Mouse (Mus musculus) embryonic facial prominence, embryonic 10.5 days (tissue): ENCODE measurements at regions not wholly inside any gene's neighbourhood (a gene's known extent, or its start where the extent isn't known, plus 50 kb on each side); places are given as distances from the start of the nearest gene placed in this dataset.

ENCODE experiments used
- DNase-seq: peaks from one replicate; pipeline ENCODE4 v3.0.0-alpha.2; 2017; ENCODE audit warnings: low spot score
- H3K27ac ChIP-seq: fragments of 300-500 bp; sonication (generic); replicated peaks from 2 replicates; pipeline ENCODE4 v1.5.1; 2016; ENCODE audit warnings: mild to moderate bottlenecking
- H3K27me3 ChIP-seq: fragments of 300-500 bp; sonication (generic); replicated peaks from 2 replicates; pipeline ENCODE4 v1.6.1; 2016; ENCODE audit warnings: low read depth, mild to moderate bottlenecking; ENCODE audit not compliant: poor library complexity, severe bottlenecking
- H3K36me3 ChIP-seq: fragments of 300-500 bp; sonication (generic); replicated peaks from 2 replicates; pipeline ENCODE4 v1.6.1; 2016; ENCODE audit warnings: mild to moderate bottlenecking, moderate library complexity
- H3K4me1 ChIP-seq: fragments of 300-500 bp; sonication (generic); 2 replicates; pipeline ENCODE4 v1.6.1; 2016
- H3K4me3 ChIP-seq: fragments of 300-500 bp; sonication (generic); 2 replicates; pipeline ENCODE4 v1.5.1; 2016; ENCODE audit warnings: mild to moderate bottlenecking, moderate library complexity
- H3K9me3 ChIP-seq: fragments of 300-500 bp; sonication (generic); 2 replicates; pipeline ENCODE4 v1.6.1; 2016; ENCODE audit warnings: mild to moderate bottlenecking
- WGBS: fragments of 180-500 bp; shearing (Covaris S2); methylation state at CpG from one replicate; pipeline ENCODE4 v1.1.7; 2016; 5-methylcytosine and 5-hydroxymethylcytosine counted together

- Histone ChIP-seq H3K27me3 (no peaks in the 10 kb centered on the region), H3K9me3 (no peaks in the 10 kb centered on the region), H3K27ac (no peak overlapping the region), H3K36me3 (no peaks in the 10 kb centered on the region), H3K4me3 (no peak overlapping the region), H3K4me1 (peaks cover 13% of the 10 kb centered on the region)
- DNase-seq, result no peak
- WGBS, result 14% methylated on average over 2 of the region's 2 CpGs
These were observed 275.9 kb downstream of the Ube2cbp start for GRCm38 (mm10) chr9:86188873-86189272.

DNA sequence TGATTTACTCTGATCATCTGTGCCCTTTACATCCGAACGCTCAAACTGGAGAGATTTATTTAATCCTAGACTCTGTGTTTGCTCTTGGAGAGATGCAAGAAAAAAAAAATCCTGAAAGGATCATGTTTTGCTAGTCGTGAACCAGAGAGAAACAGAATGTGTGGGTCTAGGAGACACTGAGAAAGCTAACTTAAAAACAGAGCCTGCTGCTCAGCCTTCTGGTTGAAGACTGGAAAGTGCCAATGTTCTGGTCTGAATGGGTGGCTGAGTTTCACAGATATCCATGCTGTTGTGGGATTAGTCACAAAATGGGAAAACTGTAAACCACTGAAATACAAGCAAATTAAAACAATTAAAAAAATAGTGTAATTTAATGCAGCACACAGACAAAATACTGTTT is 259.7 kb downstream of the Ube2cbp start:
- Histone ChIP-seq H3K27me3 (no peaks in the 10 kb centered on the region), H3K9me3 (no peaks in the 10 kb centered on the region), H3K36me3 (no peaks in the 10 kb centered on the region), H3K4me3 (no peak overlapping the region), H3K4me1 (0 out of 2 replicates have a peak, but pooled peaks cover 3% of the 10 kb centered on the region), H3K27ac (no peak overlapping the region)
- DNase-seq, result no peak
- whole genome bisulfite sequencing, result 74% methylated on average over 3 of the region's 3 CpGs

- no peaks in the 10 kb centered on the region for H3K27me3 ChIP-seq
- H3K9me3 ChIP-seq, result no peaks in the 10 kb centered on the region
- H3K4me1 ChIP-seq, result no peaks in the 10 kb centered on the region
- H3K4me3 ChIP-seq, result no peak overlapping the region
- DNase-seq, result no peak
- no peaks in the 10 kb centered on the region for H3K36me3 ChIP-seq
- H3K27ac ChIP-seq, result no peak overlapping the region
- WGBS, result 86% methylated on average over 5 of the region's 5 CpGs
These were observed 256.3 kb downstream of the Ube2cbp start for GRCm38 (mm10) chr9:86208334-86208925.

DNA sequence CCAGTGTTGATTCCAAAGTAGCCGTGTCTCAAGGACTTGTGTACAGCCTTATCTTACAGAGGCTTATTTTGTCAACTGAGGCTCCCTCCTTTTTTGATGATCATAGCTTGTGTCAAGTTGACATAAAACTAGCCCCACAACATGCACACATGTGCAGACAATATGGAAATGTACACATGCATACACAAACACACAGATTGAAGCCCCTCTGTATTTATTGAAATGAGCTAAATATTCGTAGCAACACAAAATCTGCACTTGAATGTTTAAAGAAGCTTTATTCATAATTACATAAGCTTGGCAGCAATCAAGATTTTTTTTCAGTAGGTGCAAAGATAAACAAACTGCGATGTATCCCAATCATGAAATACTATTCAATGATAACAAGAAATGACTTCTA is 253.5 kb downstream of the Ube2cbp start:
- Histone ChIP-seq H3K27ac (no peak overlapping the region), H3K4me1 (no peaks in the 10 kb centered on the region), H3K4me3 (no peak overlapping the region), H3K27me3 (no peaks in the 10 kb centered on the region), H3K36me3 (no peaks in the 10 kb centered on the region), H3K9me3 (no peaks in the 10 kb centered on the region)
- WGBS, result 92% methylated on average over 3 of the region's 3 CpGs
- no peak for DNase-seq

DNA sequence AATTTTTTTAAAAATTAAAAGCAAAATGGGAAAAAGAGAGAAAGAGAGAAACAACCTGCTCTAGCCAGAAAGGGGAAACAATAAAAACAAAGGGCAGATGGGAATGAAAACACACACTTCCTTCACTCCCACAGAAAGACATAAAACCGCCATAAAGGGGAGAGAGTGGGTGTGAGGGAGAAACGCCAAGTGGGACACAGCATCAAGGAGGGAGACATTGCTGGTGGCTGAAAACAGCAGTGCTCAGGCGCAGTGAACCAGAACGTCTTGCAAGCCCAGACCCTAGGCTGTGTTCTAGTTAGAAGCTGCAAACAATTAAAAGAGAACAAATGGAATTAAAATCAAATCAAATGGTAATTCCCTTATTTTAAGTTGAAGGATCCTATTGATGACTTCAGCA is 245.1 kb downstream of the Ube2cbp start:
- Histone ChIP-seq H3K36me3 (no peaks in the 10 kb centered on the region), H3K9me3 (0 out of 2 replicates have a peak, but pooled peaks cover 2% of the 10 kb centered on the region), H3K27ac (no peak overlapping the region), H3K27me3 (no peaks in the 10 kb centered on the region), H3K4me1 (no peaks in the 10 kb centered on the region), H3K4me3 (no peak overlapping the region)
- DNase-seq, result no peak
- 82% methylated on average over 4 of the region's 4 CpGs for WGBS

DNA sequence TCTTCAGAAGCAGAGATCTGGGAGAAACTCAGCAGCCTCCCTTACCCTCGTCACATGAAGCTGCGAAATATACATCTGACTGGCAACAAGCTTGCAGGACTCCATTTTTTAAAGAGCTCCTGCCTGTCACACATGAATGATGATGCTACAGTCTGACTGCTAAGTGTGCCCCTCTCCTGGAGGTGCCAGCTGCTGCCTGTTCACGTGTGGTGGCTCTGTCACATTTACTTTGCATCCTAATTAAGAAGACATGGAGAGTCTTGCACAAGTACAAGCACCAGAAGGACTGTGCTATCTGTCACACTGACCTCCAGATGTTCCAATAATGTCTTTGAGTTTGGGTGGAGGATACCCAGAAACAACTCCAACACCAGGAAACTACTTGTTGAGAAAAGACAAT is 240.2 kb downstream of the Ube2cbp start:
- Histone ChIP-seq H3K27me3 (no peaks in the 10 kb centered on the region), H3K4me3 (no peak overlapping the region), H3K9me3 (no peaks in the 10 kb centered on the region), H3K4me1 (no peaks in the 10 kb centered on the region), H3K36me3 (no peaks in the 10 kb centered on the region), H3K27ac (no peak overlapping the region)
- WGBS, result 69% methylated on average over 3 of the region's 3 CpGs
- no peak for DNase-seq

DNA sequence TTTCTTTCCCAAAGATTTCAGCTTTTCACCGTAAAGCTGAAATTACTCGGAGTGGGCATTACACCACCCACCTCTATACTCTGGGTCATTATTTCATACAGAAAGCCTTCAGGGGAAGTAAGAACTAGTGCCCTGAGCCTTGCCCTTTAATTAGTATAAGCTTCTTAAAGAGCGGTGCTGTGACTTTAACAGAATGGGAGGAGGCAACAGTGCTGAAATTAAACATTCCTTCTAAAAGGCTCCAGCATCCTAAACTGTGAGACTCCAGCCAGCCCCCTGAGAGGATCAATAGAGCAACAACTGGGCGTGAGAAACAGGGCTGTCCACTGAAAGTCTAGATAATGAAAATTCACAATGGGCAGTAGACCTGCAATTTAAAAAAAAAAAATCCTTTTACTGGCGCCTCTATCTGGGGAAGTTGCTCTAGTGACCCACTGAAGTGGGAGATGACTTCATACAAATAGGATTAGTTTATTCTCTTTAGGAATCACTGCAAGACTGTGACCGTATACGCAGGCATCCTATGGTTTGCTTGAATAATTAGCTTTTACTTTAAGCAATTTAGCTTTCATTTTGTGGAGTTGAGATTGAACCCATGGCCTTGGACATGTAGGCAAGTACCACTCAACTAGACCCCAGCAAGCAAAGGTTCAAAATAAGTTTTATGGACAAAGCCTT is 233.9 kb downstream of the Ube2cbp start:
- WGBS, result 30% methylated on average over 7 of the region's 7 CpGs
- no peak overlapping the region for H3K4me3 ChIP-seq
- no peaks in the 10 kb centered on the region for H3K9me3 ChIP-seq
- DNase-seq, result no peak
- H3K27ac ChIP-seq, result no peak overlapping the region
- H3K27me3 ChIP-seq, result no peaks in the 10 kb centered on the region
- no peaks in the 10 kb centered on the region for H3K36me3 ChIP-seq
- H3K4me1 ChIP-seq, result 0 out of 2 replicates have a peak, but pooled peaks cover 7% of the 10 kb centered on the region

GRCm38 (mm10) chr9:86231692-86232091 is 233.1 kb downstream of the Ube2cbp start:
- Histone ChIP-seq H3K4me1 (0 out of 2 replicates have a peak, but pooled peaks cover 7% of the 10 kb centered on the region), H3K27me3 (no peaks in the 10 kb centered on the region), H3K9me3 (no peaks in the 10 kb centered on the region), H3K36me3 (no peaks in the 10 kb centered on the region), H3K27ac (no peak overlapping the region), H3K4me3 (no peak overlapping the region)
- DNase-seq, result no peak
- 59% methylated on average over 5 of the region's 5 CpGs for WGBS

- no peaks in the 10 kb centered on the region for H3K27me3 ChIP-seq
- no peak for DNase-seq
- no peaks in the 10 kb centered on the region for H3K9me3 ChIP-seq
- H3K4me3 ChIP-seq, result no peak overlapping the region
- H3K4me1 ChIP-seq, result 0 out of 2 replicates have a peak, but pooled peaks cover 7% of the 10 kb centered on the region
- no peak overlapping the region for H3K27ac ChIP-seq
- H3K36me3 ChIP-seq, result no peaks in the 10 kb centered on the region
- WGBS, result 79% methylated on average over 1 of the region's 1 CpGs
These were observed 232.6 kb downstream of the Ube2cbp start for GRCm38 (mm10) chr9:86232174-86232573.

GRCm38 (mm10) chr9:86233775-86234174 is 231.0 kb downstream of the Ube2cbp start:
- H3K36me3 ChIP-seq, result no peaks in the 10 kb centered on the region
- 0 out of 2 replicates have a peak, but pooled peaks cover 7% of the 10 kb centered on the region for H3K4me1 ChIP-seq
- H3K27me3 ChIP-seq, result no peaks in the 10 kb centered on the region
- H3K27ac ChIP-seq, result no peak overlapping the region
- WGBS, result 94% methylated on average over 7 of the region's 7 CpGs
- DNase-seq, result no peak
- no peak overlapping the region for H3K4me3 ChIP-seq
- no peaks in the 10 kb centered on the region for H3K9me3 ChIP-seq

GRCm38 (mm10) chr9:86238691-86239090 is 226.1 kb downstream of the Ube2cbp start:
- H3K27ac ChIP-seq, result no peak overlapping the region
- no peak for DNase-seq
- no peak overlapping the region for H3K4me3 ChIP-seq
- H3K27me3 ChIP-seq, result no peaks in the 10 kb centered on the region
- H3K9me3 ChIP-seq, result no peaks in the 10 kb centered on the region
- 81% methylated on average over 4 of the region's 4 CpGs for WGBS
- peaks cover 5% of the 10 kb centered on the region for H3K4me1 ChIP-seq
- no peaks in the 10 kb centered on the region for H3K36me3 ChIP-seq

DNA sequence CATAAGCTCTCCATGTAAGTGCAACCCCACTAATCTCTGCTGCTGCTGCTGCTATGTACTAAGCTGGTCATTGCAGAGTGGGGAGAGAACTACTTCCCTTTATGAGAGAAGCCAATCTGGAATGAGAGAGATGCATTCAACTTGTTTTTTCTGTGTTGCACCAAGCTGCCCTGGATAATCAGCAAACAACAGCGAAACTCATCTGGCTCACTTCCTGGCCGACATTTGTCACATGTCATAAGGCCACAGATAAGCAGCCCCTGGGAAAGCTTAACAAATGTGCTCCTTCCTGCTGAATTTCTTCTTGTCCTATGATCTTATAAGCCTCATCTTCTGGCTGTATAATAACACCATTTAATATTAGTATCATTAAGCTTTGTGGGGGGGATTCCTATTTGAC is 224.5 kb downstream of the Ube2cbp start:
- Histone ChIP-seq H3K27me3 (no peaks in the 10 kb centered on the region), H3K36me3 (no peaks in the 10 kb centered on the region), H3K9me3 (no peaks in the 10 kb centered on the region), H3K4me3 (no peak overlapping the region), H3K27ac (no peak overlapping the region), H3K4me1 (peaks cover 5% of the 10 kb centered on the region)
- no peak for DNase-seq
- 56% methylated on average over 2 of the region's 2 CpGs for WGBS

- Histone ChIP-seq H3K9me3 (no peaks in the 10 kb centered on the region), H3K27ac (no peak overlapping the region), H3K36me3 (no peaks in the 10 kb centered on the region), H3K4me1 (peaks cover 5% of the 10 kb centered on the region), H3K4me3 (no peak overlapping the region), H3K27me3 (no peaks in the 10 kb centered on the region)
- 80% methylated on average over 7 of the region's 7 CpGs for WGBS
- DNase-seq, result no peak
These were observed 223.9 kb downstream of the Ube2cbp start for GRCm38 (mm10) chr9:86240896-86241295.
